Mouse (Mus musculus): ENCODE data around the gene Lysmd3. TPM values are rescaled to one million over a fixed set of nuclear protein-coding genes. Genes with fewer than 3 reads are reported as not detected.

The Lysmd3 gene
- polyA plus RNA-seq, 1 experiment from 2014 or later: 16.2 TPM

- DNase-seq (ENCODE audit: low spot score): no peak
- H3K9ac ChIP-seq (ENCODE audit: low read length): no peak overlapping the region
- H3K9me3 ChIP-seq (ENCODE audit: control insufficient read depth, low read length): no peaks in the 10 kb centered on the region
- H3K27ac ChIP-seq (replicated peaks): no peak overlapping the region
- H3K36me3 ChIP-seq (ENCODE audit: control insufficient read depth, insufficient read depth, low read length): no peaks in the 10 kb centered on the region
- no peak overlapping the region for H3K4me3 ChIP-seq (ENCODE audit: low read depth, low read length)
- no peaks in the 10 kb centered on the region for H3K27me3 ChIP-seq (ENCODE audit: control insufficient read depth, insufficient read depth, low read length)
- no peak for ATAC-seq (ENCODE audit: low FRiP score, low TSS enrichment)
- H3K4me2 ChIP-seq (replicated peaks; ENCODE audit: low read depth): no peak overlapping the region
- TF ChIP-seq CTCF (IDR thresholded peaks at IDR 0.05; ENCODE audit: low read depth) (no peak), EP300 (optimal IDR thresholded peaks at IDR 0.05) (no peak)
- H3K4me1 ChIP-seq (replicated peaks; ENCODE audit: control insufficient read depth, insufficient read depth): no peaks in the 10 kb centered on the region
- WGBS: 78% methylated on average over 3 of the region's 3 CpGs
These were observed 27.4 kb downstream of the Lysmd3 start for GRCm38 (mm10) chr13:81684884-81685283.

- Histone ChIP-seq H3K4me3 (ENCODE audit: low read depth, low read length) (no peak overlapping the region), H3K9me3 (ENCODE audit: control insufficient read depth, low read length) (no peaks in the 10 kb centered on the region), H3K9ac (ENCODE audit: low read length) (no peak overlapping the region), H3K27me3 (ENCODE audit: control insufficient read depth, insufficient read depth, low read length) (no peaks in the 10 kb centered on the region), H3K36me3 (ENCODE audit: control insufficient read depth, insufficient read depth, low read length) (no peaks in the 10 kb centered on the region), H3K4me1 (replicated peaks; ENCODE audit: control insufficient read depth, insufficient read depth) (no peaks in the 10 kb centered on the region), H3K4me2 (replicated peaks; ENCODE audit: low read depth) (no peak overlapping the region), H3K27ac (replicated peaks) (no peak overlapping the region)
- DNase-seq (ENCODE audit: low spot score): no peak
- WGBS: 83% methylated on average over 3 of the region's 3 CpGs
- TF ChIP-seq EP300 (optimal IDR thresholded peaks at IDR 0.05) (no peak), CTCF (IDR thresholded peaks at IDR 0.05; ENCODE audit: low read depth) (no peak)
- 0 out of 2 replicates have a peak, but pooled peaks have one; percentile 45 for ATAC-seq (ENCODE audit: low FRiP score, low TSS enrichment)
These were observed 32.1 kb downstream of the Lysmd3 start for GRCm38 (mm10) chr13:81689587-81689986.

DNA sequence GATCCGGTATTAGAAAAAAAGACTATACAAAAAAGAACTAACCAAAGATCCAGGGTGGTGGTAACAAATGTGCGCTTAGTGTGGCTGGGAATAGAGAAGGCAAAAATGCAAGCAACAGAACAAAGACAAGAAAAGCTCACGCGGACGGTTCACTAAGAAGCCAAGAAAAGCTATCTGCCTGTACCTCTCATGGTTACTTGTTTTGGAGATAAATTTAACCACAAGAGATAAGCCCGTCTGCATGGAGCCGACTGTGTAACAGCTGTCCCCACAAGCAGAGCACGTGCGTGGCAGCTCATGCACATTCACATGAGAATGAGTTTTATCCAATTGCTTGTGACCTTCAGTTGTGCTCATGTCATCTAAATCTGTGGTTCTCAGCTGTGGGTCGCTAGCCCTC lies 33.0 kb downstream of the Lysmd3 start:
- WGBS: 55% methylated on average over 10 of the region's 10 CpGs
- no peak overlapping the region for H3K9ac ChIP-seq (ENCODE audit: low read length)
- TF ChIP-seq CTCF (IDR thresholded peaks at IDR 0.05; ENCODE audit: low read depth) (no peak), EP300 (optimal IDR thresholded peaks at IDR 0.05) (no peak)
- DNase-seq (ENCODE audit: low spot score) (no peak), ATAC-seq (ENCODE audit: low FRiP score, low TSS enrichment) (0 out of 2 replicates have a peak, but pooled peaks have one; percentile 42)
- no peaks in the 10 kb centered on the region for H3K9me3 ChIP-seq (ENCODE audit: control insufficient read depth, low read length)
- H3K4me2 ChIP-seq (replicated peaks; ENCODE audit: low read depth): no peak overlapping the region
- no peaks in the 10 kb centered on the region for H3K36me3 ChIP-seq (ENCODE audit: control insufficient read depth, insufficient read depth, low read length)
- no peaks in the 10 kb centered on the region for H3K4me1 ChIP-seq (replicated peaks; ENCODE audit: control insufficient read depth, insufficient read depth)
- H3K4me3 ChIP-seq (ENCODE audit: low read depth, low read length): no peak overlapping the region
- H3K27ac ChIP-seq (replicated peaks): no peak overlapping the region
- no peaks in the 10 kb centered on the region for H3K27me3 ChIP-seq (ENCODE audit: control insufficient read depth, insufficient read depth, low read length)

- Histone ChIP-seq H3K27ac (replicated peaks) (no peak overlapping the region), H3K9ac (ENCODE audit: low read length) (no peak overlapping the region), H3K4me1 (replicated peaks; ENCODE audit: control insufficient read depth, insufficient read depth) (no peaks in the 10 kb centered on the region), H3K36me3 (ENCODE audit: control insufficient read depth, insufficient read depth, low read length) (no peaks in the 10 kb centered on the region), H3K4me2 (replicated peaks; ENCODE audit: low read depth) (no peak overlapping the region), H3K27me3 (ENCODE audit: control insufficient read depth, insufficient read depth, low read length) (no peaks in the 10 kb centered on the region), H3K9me3 (ENCODE audit: control insufficient read depth, low read length) (no peaks in the 10 kb centered on the region), H3K4me3 (ENCODE audit: low read depth, low read length) (no peak overlapping the region)
- TF ChIP-seq CTCF (IDR thresholded peaks at IDR 0.05; ENCODE audit: low read depth) (no peak), EP300 (optimal IDR thresholded peaks at IDR 0.05) (no peak)
- ATAC-seq (ENCODE audit: low FRiP score, low TSS enrichment): peak; percentile 68; the same call in 1 of the 2 replicates
- no peak for DNase-seq (ENCODE audit: low spot score)
- 60% methylated on average over 9 of the region's 9 CpGs for WGBS
These were observed 34.1 kb downstream of the Lysmd3 start for GRCm38 (mm10) chr13:81691606-81692005.

- Histone ChIP-seq H3K36me3 (ENCODE audit: control insufficient read depth, insufficient read depth, low read length) (no peaks in the 10 kb centered on the region), H3K4me2 (replicated peaks; ENCODE audit: low read depth) (no peak overlapping the region), H3K4me1 (replicated peaks; ENCODE audit: control insufficient read depth, insufficient read depth) (no peaks in the 10 kb centered on the region), H3K4me3 (ENCODE audit: low read depth, low read length) (no peak overlapping the region), H3K27ac (replicated peaks) (no peak overlapping the region), H3K9ac (ENCODE audit: low read length) (no peak overlapping the region), H3K27me3 (ENCODE audit: control insufficient read depth, insufficient read depth, low read length) (no peaks in the 10 kb centered on the region), H3K9me3 (ENCODE audit: control insufficient read depth, low read length) (no peaks in the 10 kb centered on the region)
- DNase-seq (ENCODE audit: low spot score): no peak
- 93% methylated on average over 12 of the region's 12 CpGs for WGBS
- TF ChIP-seq CTCF (IDR thresholded peaks at IDR 0.05; ENCODE audit: low read depth): no peak
- no peak for TF ChIP-seq EP300 (optimal IDR thresholded peaks at IDR 0.05)
- no peak for ATAC-seq (ENCODE audit: low FRiP score, low TSS enrichment)
These were observed 37.0 kb downstream of the Lysmd3 start for GRCm38 (mm10) chr13:81694446-81694845.

DNA sequence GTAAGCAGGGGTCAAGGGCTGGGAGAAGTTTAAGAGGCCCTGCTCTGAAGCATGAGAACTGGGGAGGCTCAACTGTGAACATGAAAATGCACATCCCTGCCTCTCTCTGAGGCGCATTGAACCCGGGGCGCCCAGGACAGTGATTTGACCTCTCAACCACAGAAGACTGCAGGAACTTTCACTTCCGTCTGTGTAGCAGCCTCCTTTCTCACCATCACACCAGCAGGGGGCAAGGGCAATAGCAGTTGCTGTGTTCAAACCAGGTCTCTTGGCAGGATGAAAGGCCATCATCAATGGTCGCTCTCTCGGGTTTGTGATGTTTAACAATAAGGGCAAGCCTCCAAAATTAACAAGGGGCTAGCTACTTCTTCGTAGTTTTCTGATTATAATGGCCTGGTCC lies 45.7 kb downstream of the Lysmd3 start:
- Histone ChIP-seq H3K27me3 (ENCODE audit: control insufficient read depth, insufficient read depth, low read length) (no peaks in the 10 kb centered on the region), H3K27ac (replicated peaks) (no peak overlapping the region), H3K9ac (ENCODE audit: low read length) (no peak overlapping the region), H3K4me1 (replicated peaks; ENCODE audit: control insufficient read depth, insufficient read depth) (no peaks in the 10 kb centered on the region), H3K36me3 (ENCODE audit: control insufficient read depth, insufficient read depth, low read length) (no peaks in the 10 kb centered on the region), H3K4me3 (ENCODE audit: low read depth, low read length) (no peak overlapping the region), H3K4me2 (replicated peaks; ENCODE audit: low read depth) (no peak overlapping the region), H3K9me3 (ENCODE audit: control insufficient read depth, low read length) (no peaks in the 10 kb centered on the region)
- 84% methylated on average over 7 of the region's 7 CpGs for WGBS
- DNase-seq (ENCODE audit: low spot score) (no peak), ATAC-seq (ENCODE audit: low FRiP score, low TSS enrichment) (no peak)
- TF ChIP-seq EP300 (optimal IDR thresholded peaks at IDR 0.05) (no peak), CTCF (IDR thresholded peaks at IDR 0.05; ENCODE audit: low read depth) (no peak)
